Mouse (Mus musculus): ENCODE data around the gene Fam222a. TPM values are rescaled to one million over a fixed set of nuclear protein-coding genes. Genes with fewer than 3 reads are reported as not detected.

Gene Fam222a
- total RNA-seq (2021), result 1 to 10 TPM; 2.6 to 3.3 TPM
- long read RNA-seq, experiment 1, partial matches to known transcripts, result 0 of 1 reads
- long read RNA-seq, experiment 1, other reads (novel, unspliced or antisense), result 0 of 1 reads
- long read RNA-seq, experiment 2, result 0 reads

- peak; percentile 68 to 74 for DNase-seq
These were observed at the start of gene Fam222a for GRCm38 (mm10) chr5:114567565-114568197. Fam222a (plus strand) TSS chr5:114568016.

- no peak for DNase-seq
These were observed 39.5 kb upstream of the Fam222a start for GRCm38 (mm10) chr5:114528355-114528754.

GRCm38 (mm10) chr5:114530337-114530736, 37.5 kb upstream of the Fam222a start:
- DNase-seq, result no peak

DNA sequence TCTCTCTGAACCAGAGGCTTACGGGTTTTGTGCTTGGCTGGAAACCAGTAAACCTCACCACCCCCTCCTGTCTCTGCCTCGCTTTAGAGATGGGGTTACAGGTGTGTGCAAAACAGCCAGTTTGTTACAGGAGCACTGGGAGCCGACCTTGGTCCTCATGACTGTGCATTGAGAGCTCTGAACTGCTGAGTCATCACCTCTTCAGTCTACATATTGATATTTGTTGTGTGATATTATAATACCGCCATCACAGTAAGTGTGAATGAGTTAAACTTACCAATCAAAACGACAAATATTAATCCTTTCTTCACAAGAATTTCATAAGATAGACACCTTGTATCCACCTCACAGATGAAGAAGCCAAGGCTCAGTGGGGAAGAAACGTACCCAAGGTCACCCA, 35.8 kb upstream of the Fam222a start:
- no peak for DNase-seq

DNA sequence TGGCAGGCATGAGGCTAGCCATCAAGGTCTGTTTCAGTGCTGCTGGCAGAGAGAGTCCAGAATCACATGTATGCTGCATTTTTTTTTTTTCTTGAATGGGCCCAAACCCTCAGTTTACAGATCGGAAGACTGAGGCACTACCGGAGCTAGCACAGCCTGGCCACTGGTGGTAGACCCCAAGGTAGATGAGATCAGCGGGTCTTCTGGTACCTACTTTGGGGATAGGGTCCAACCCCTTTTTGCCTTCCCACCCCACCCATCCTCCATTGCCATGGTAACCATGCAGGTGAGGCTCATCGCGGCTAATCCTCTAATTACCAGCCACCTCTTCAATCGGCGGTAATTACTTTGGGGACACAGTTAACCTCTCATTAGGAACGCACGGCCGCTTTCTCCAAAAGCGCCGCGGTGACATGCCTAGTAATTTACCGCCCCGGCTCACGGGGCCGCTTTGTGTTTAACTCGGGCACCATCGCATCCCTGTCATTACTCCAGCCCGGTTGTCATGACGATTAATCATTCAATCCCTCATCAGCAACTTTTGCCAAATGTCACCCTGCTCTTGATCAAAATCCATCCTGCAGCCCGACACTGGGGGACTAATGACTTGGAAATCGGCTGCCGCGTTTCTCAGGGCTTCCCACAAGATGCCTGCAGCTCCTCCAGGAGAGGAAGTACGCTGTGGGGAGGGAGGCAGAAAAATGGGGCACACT, 30.4 kb upstream of the Fam222a start:
- peak in 1 of 2 experiments; percentile 7 for DNase-seq

GRCm38 (mm10) chr5:114538021-114538405, 29.8 kb upstream of the Fam222a start:
- peak in 1 of 2 experiments; percentile 7 for DNase-seq

GRCm38 (mm10) chr5:114538752-114539151, 29.1 kb upstream of the Fam222a start:
- DNase-seq, result no peak

- DNase-seq, result no peak
These were observed 28.1 kb upstream of the Fam222a start for GRCm38 (mm10) chr5:114539766-114540165.

DNA sequence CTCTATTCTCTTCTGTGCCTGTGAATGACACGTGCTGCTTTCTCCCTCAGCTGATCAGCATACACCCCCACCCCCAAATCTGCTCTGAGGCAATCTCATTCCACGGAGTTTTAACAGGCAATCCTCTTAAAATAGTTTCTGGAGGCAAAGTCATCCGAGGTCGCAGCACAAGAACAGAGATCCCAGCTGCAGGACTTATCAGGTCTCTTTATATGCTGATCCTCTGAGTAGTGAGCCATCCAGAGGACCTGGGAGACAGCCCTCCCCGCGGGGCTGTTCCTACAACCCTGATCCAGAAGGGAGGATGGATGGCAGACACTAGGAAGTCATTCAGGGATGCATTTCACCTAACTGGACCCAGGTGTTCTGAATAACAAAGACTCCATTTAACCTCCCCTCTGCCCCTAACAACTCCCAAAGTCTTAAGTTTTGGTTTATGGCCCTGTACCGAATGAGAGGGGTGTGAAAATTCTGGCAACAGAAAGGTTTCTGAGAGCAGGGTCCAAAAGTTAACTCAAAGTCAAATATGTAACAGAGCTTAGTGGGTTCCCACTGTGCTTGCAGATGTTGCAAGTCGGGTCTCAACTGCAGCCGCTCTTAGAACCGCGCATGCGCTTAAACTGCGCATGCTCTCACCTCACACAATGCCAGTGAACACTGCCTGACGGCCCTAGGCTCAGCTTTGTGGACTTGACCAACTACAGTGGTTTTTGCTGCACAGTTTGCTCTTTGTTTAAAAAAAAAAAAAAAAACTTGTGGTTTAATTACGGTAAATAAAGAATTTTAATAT, 26.0 kb upstream of the Fam222a start:
- peak; percentile 25 to 31 for DNase-seq

- no peak for DNase-seq
These were observed 24.2 kb upstream of the Fam222a start for GRCm38 (mm10) chr5:114543656-114544055.

GRCm38 (mm10) chr5:114544205-114544604, 23.6 kb upstream of the Fam222a start:
- no peak for DNase-seq

GRCm38 (mm10) chr5:114545076-114545475, 22.7 kb upstream of the Fam222a start:
- DNase-seq, result no peak

DNA sequence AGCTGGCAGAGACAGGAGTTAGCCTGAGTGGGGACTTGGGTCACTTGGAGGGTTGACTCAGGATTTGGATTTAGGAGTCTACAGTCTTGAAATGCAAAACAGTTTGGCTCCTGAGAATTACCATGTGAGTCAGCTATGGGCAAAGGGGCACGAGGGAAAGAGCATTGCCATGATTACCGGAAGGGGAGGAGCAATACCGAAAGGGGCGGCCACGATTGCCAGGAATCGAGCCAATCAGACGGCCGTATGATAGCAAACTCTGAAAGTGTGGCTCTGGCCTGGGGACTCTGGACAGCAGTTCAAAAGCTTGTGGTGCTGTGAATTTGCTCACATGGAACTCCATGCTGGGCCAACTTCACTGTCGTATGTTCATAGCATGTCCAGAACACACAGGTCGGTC, 18.8 kb upstream of the Fam222a start:
- DNase-seq, result no peak

- DNase-seq, result no peak
These were observed 18.0 kb upstream of the Fam222a start for GRCm38 (mm10) chr5:114549770-114550169.

DNA sequence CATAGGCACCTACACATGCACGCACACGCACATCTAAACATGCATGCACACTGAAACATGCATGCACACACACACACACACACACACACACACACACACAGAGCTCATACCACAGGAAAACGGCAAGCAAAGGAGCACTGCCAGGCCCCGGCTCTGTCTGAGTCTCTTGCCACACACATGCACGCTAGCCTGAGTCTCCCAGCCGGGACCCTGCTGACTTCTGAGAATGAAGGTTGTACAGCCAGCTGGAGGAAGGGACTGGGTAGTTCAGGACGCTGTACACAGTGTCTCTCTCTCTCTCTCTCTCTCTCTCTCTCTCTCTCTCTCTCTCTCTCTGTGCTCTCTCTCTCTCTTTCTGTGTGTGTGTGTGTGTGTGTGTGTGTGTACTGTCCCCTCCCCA, 17.4 kb upstream of the Fam222a start:
- DNase-seq, result no peak

DNA sequence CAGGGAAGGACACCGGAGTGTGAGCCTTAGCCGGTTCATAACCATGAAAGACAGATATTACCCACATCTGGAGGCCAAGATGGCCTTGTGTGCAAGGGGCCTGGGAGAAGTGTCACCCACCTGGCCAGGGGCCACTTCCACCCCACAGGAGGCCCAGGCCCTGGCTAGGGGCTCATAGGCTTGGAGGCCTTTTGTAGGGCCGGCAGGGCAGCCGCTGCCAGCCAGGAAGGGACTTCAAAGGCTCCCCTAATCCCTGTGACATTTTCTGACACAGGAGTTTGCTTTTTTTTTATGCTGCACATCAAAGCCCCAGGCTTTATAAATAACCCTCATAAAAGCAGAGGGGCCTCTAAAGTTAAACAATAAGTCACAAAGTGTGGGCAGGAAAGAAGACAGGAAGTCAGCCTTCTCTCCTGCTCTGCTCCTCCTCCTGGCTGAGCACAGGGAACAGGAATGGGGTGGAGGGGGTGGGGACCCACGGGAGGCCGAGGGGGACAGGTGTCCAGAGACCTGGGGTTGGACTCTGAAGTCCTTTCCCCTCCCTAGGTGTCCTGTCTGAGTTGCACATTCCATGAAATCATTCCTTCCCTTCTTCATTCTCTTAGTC, 16.8 kb upstream of the Fam222a start:
- no peak for DNase-seq

DNA sequence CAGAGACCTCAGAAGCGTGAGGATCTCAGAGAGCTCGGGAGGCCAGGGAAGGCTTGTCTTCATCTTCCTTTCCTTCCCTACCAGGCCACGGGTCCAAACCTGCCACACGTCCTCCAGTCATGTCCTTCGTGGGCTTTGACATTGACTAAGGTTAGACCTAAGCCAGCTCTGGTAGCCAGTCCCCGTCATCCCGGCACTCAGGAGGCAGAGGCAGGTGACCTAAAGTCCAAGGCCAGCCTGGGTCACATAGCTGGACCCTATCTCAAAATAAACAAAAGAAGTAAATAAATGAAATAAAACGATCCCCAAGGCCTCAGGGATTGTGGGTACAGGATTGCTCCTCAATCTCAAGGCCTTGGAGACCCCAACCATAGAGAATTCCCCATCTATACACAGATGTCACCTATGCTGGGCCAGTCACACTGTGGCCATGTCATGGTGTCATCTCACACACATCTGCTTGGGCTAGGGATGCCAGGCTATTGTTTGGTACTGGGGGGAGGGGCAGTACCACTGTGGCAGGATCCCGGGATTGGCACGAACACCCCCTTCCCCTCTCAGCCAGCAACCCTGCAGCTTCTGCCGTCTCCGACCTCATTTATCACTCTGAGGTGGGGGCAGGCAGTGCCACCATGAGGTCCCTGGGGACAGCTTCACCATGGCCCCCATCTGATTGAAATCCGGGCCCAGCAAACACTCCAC, 15.2 kb upstream of the Fam222a start:
- DNase-seq, result no peak

DNA sequence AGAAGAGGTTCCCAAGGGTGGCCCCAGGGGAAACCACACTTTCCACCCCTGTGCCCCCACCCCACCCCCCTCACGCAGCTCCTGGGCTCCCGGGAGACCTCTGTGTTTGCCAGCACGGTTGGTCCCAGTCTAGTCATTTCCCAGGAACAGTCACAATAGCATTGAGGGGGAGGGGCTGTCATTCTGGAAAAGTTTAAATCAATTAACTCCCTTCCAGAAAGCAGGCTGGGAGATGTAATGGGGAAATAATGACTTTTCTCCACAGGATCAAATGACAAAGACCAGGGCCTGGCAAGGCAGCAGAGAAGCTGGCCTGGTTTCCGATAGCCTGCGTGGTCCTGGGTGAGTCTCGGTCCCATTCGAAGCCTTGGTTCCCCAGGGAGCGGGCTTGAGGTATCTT, 14.1 kb upstream of the Fam222a start:
- DNase-seq, result no peak

DNA sequence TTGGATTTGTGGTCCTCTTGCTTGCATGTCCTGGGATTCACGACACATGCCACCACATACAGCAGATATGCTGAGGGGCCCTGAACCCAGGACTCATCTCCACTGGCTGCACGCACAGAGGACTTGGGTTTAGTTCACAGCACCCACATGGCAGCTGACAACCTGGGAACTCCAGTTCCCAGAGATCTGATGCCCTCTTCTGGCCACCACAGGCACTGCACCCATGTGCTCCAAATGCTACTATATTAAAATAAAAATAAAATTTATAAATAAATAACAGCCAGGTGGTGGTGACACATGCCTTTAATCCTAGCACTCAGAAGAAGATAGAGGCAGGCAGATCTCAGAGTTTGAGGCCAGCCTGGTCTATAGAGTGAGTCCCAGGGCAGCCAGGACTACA, 12.4 kb upstream of the Fam222a start:
- DNase-seq, result no peak

DNA sequence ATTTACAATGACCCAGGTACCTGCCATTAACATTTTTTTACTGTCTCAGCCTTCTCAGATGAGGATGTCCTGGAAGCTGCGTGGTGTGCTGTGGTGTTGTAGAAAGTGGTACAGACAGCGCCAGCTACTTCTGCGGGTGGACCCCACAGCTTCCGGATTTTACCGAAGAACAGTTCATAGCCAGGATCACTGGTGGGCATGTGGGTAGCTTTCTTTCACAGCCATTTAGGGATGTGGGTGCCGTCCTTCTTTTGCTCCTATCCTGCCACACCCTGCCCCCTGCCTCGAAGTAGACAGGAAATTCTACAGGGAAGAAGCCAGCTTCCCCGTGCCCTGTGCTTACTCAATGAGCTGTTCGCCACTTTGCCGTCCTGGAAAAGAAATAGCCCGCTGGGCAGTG, 11.7 kb upstream of the Fam222a start:
- no peak for DNase-seq

DNA sequence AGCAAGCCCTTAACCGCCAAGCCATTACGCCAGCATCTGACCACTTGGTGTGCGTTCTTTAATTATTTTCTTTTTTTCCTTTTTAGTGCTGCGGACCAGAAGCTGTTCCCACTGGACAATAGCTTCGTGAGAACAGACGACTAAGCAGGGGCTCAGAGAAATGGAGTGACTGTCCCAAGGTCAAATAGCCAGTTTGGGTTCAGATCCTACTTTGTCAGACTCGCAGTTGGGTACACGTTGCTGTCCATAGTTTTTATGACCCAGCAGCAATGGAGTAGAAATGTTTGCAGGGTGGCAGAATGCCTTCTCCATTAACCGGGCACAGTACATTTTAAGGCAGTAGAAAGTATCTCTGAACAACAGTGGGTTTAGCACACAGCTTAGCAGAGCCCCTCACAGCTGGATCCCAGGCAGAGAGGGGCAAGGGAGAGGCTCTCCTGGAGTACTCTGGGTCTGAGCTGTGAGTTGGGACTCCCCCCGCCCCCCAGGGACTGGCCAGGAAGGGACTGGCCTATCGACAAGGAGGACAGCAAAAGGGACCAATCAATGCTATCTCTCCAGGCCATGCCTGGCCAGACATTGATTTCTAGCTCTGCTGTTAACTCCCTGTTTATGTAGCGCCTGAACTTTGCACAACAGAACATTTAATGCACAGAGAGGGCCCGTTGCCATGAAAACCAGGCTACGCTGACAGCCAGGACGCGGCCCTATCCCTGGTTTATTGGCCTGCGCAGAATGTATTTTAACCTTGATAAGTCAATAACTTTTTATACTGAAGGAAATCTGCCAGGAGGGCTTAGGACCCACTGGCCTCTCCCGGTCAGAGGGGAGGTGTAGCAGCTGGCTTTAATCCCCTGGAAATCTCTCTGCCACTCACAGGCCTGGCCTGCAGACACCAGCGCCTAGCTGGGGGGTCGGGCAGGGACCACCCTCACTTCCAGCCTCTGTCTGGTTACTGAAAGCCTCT, 9.8 kb upstream of the Fam222a start:
- DNase-seq, result no peak

Data from heart, adult 18-20 months (tissue).